Mouse (Mus musculus): ENCODE results near the gene Ddah1.

DNA sequence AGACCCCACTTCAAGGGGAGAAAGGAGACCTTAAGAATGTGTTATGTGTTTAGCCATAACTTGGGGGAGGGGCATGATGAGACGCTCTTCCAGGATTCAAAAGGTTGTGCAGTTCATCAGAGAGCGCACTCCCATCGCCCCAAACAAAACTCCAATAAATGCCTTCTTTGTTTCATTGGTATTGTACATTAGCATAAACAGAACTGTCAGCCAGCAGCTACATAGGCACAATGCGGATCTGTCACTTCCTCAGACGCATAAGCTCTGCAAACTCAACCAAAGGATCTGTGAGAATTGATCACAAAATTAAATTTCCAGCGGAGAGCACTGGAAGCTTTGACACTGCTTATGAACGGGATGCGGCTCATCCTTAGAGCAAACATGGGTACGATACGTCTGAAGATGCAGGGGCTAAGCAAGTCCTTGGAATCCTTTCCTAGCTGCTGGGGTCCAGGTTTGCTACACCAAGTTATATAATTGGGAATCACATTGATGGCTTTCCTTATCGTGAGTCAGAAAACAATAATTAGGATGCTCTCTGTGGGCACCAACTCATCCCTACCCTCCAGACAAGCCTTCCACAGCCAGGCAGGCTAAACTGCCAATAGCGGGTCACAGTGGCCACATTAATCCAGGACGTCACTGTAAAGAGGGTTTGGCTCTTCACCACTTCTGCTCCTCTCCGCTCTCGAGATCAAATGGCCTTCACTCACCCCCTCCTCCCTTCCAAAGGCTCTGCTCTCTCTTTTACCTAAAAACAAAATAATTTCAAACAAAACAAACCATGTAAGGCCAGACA is 123.8 kb downstream of the Ddah1 start:
- TF ChIP-seq POLR2A (IDR thresholded peaks at IDR 0.05; ENCODE audit: insufficient read depth, low read length) (no peak), CTCF (IDR thresholded peaks at IDR 0.05; ENCODE audit: low read depth, low read length) (no peak)

Measured in ES-Bruce4 (cell line).